Mouse (Mus musculus) midbrain, embryonic 15.5 days (tissue): ENCODE data around the gene Thap11. TPM values are rescaled to one million over a fixed set of nuclear protein-coding genes. Genes with fewer than 3 reads are reported as not detected.

Source experiments
- ATAC-seq: fragments of 200-750 bp; cut with Nextera tagmentation; replicated peaks from 2 replicates; pipeline ENCODE4 v1.8.0; 2017; ENCODE audit warnings: moderate TSS enrichment
- H3K27ac ChIP-seq: fragments of 300-500 bp; sonication (generic); 2 replicates; pipeline ENCODE4 v1.5.1; 2015; ENCODE audit warnings: mild to moderate bottlenecking, inconsistent platforms
- H3K27me3 ChIP-seq: fragments of 300-500 bp; sonication (generic); replicated peaks from 2 replicates; pipeline ENCODE4 v1.6.1; 2015; ENCODE audit warnings: inconsistent platforms
- H3K36me3 ChIP-seq: fragments of 300-500 bp; sonication (generic); replicated peaks from 2 replicates; pipeline ENCODE4 v1.6.1; 2015; ENCODE audit warnings: inconsistent platforms
- H3K4me1 ChIP-seq: fragments of 300-500 bp; sonication (generic); 2 replicates; pipeline ENCODE4 v1.6.1; 2015; ENCODE audit warnings: inconsistent platforms
- H3K4me2 ChIP-seq: fragments of 300-500 bp; sonication (generic); 2 replicates; pipeline ENCODE4 v1.6.1; 2015; ENCODE audit warnings: inconsistent platforms, mild to moderate bottlenecking, moderate library complexity
- H3K4me3 ChIP-seq: fragments of 300-500 bp; sonication (generic); 2 replicates; pipeline ENCODE4 v1.5.1; 2015; ENCODE audit warnings: mild to moderate bottlenecking, inconsistent platforms
- H3K9ac ChIP-seq: fragments of 300-500 bp; sonication (generic); 2 replicates; pipeline ENCODE4 v1.6.1; 2015; ENCODE audit warnings: mild to moderate bottlenecking, inconsistent platforms
- H3K9me3 ChIP-seq: fragments of 300-500 bp; sonication (generic); 2 replicates; pipeline ENCODE4 v1.6.1; 2016; ENCODE audit warnings: inconsistent platforms
- WGBS: fragments of 180-500 bp; shearing (Covaris S2); methylation state at CpG from one replicate; pipeline ENCODE4 v1.1.7; 2015; ENCODE audit warnings: mixed read lengths; 5-methylcytosine and 5-hydroxymethylcytosine counted together
- polyA plus RNA-seq: library from polyadenylated mRNA; unstranded; fragments of >200 nt; fragmentation: Nextera tagmentation; extraction: Ambion mirVana; gene quantifications from 2 replicates; pipeline ENCODE4 v1.2.1, GENCODE M21; 2015

Gene Thap11
- polyA plus RNA-seq, 1 experiment from 2014 or later = 56.2 TPM

GRCm38 (mm10) chr8:105854303-105854702 is 629 bp upstream of the Thap11 start:
- H3K27ac ChIP-seq = peak overlapping the region; percentile 87; the same call in 1 of the 2 replicates
- peak overlapping the region; percentile 81 for H3K4me2 ChIP-seq
- H3K4me3 ChIP-seq = peak overlapping the region; percentile 90
- H3K27me3 ChIP-seq = no peaks in the 10 kb centered on the region
- no peaks in the 10 kb centered on the region for H3K9me3 ChIP-seq
- no peak; the same call in 1 of the 2 replicates for ATAC-seq
- H3K4me1 ChIP-seq = peaks cover 47% of the 10 kb centered on the region
- 22% methylated on average over 8 of the region's 8 CpGs for WGBS
- H3K9ac ChIP-seq = peak overlapping the region; percentile 21; the same call in 1 of the 2 replicates
- H3K36me3 ChIP-seq = no peaks in the 10 kb centered on the region

DNA sequence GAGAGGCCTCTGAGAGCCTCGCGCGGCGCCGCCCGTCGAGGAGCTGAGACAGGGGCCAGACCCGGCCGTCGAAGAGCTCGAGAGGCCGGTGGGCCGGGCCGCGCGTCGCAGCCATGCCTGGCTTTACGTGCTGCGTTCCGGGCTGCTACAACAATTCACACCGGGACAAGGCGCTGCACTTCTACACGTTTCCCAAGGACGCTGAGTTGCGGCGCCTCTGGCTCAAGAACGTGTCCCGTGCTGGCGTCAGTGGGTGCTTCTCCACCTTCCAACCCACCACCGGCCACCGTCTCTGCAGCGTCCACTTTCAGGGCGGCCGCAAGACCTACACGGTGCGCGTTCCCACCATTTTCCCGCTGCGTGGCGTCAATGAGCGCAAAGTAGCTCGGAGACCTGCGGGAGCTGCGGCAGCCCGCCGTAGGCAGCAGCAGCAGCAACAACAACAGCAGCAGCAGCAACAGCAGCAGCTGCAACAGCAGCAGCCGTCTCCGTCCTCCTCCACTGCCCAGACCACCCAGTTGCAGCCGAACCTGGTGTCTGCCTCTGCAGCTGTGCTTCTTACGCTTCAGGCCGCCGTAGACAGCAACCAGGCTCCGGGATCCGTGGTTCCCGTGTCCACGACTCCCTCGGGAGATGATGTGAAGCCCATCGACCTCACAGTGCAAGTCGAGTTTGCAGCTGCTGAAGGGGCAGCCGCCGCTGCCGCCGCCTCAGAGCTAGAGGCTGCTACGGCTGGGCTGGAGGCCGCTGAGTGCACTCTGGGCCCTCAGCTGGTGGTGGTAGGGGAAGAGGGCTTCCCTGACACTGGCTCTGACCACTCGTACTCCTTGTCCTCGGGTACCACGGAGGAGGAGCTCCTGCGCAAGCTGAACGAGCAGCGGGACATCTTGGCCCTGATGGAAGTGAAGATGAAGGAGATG is 576 bp downstream of the Thap11 start:
- no peaks in the 10 kb centered on the region for H3K36me3 ChIP-seq
- WGBS = under 1% methylated on average over 71 of the region's 71 CpGs
- no peaks in the 10 kb centered on the region for H3K9me3 ChIP-seq
- H3K27me3 ChIP-seq = no peaks in the 10 kb centered on the region
- H3K27ac ChIP-seq = peak overlapping the region; percentile 87
- peak overlapping the region; percentile 82 for H3K9ac ChIP-seq
- peaks cover 53% of the 10 kb centered on the region for H3K4me1 ChIP-seq
- H3K4me3 ChIP-seq = peak overlapping the region; percentile 90
- ATAC-seq = no peak; the same call in 1 of the 2 replicates
- peak overlapping the region; percentile 81 for H3K4me2 ChIP-seq

GRCm38 (mm10) chr8:105856168-105856835 is 1.4 kb downstream of the Thap11 start:
- Histone ChIP-seq H3K36me3 (no peaks in the 10 kb centered on the region), H3K27ac (peak overlapping the region; percentile 87; the same call in 1 of the 2 replicates), H3K27me3 (no peaks in the 10 kb centered on the region), H3K9ac (peak overlapping the region; percentile 82), H3K9me3 (no peaks in the 10 kb centered on the region), H3K4me1 (peaks cover 52% of the 10 kb centered on the region), H3K4me2 (peak overlapping the region; percentile 81), H3K4me3 (peak overlapping the region; percentile 90)
- WGBS = 26% methylated on average over 15 of the region's 15 CpGs
- ATAC-seq = no peak

DNA sequence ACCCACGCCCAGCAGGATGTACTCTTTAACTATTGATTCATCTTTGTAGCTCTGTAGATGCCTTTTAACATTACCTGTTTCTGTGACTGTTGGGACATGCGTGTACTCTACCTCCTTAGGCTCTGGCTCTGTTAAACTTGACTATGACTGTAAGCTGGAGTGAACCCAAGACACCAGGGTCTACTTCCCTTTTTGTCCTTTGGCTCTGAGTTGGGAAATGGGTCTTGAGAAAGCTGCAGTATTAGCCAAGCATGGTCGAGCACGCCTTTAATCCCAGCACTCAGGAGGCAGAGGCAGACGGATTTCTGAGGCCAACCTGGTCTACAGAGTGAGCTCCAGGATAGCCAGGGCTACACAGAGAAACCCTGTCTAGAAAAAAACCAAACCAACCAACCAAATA is 3.6 kb downstream of the Thap11 start:
- H3K27me3 ChIP-seq = no peaks in the 10 kb centered on the region
- H3K4me1 ChIP-seq = peaks cover 69% of the 10 kb centered on the region
- no peaks in the 10 kb centered on the region for H3K9me3 ChIP-seq
- no peak overlapping the region for H3K9ac ChIP-seq
- H3K36me3 ChIP-seq = no peaks in the 10 kb centered on the region
- WGBS = 80% methylated on average over 5 of the region's 5 CpGs
- H3K4me2 ChIP-seq = no peak overlapping the region
- no peak for ATAC-seq
- H3K27ac ChIP-seq = no peak overlapping the region
- no peak overlapping the region for H3K4me3 ChIP-seq

DNA sequence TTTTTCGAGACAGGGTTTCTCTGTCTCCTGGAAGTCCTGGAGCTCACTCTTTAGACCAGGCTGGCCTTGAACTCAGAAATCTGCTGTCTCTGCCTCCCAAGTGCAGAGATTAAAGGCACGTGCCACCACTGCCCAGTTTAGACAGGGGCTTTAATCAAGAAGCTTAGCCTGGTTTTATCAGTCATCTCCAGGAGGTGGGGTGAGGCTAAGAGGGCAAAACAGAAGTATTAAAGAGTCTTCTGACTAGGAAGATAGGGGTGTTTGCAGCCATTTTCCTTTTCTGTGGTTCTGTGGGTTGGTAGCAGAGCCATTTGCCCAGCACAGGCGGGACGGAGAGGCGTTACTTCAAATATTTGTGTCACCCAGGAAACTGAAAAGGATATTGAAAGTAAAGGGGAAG is 4.4 kb downstream of the Thap11 start:
- no peak for ATAC-seq
- H3K36me3 ChIP-seq = no peaks in the 10 kb centered on the region
- no peaks in the 10 kb centered on the region for H3K27me3 ChIP-seq
- H3K27ac ChIP-seq = no peak overlapping the region
- H3K9ac ChIP-seq = no peak overlapping the region
- peak overlapping the region; percentile 88 for H3K4me2 ChIP-seq
- peaks cover 75% of the 10 kb centered on the region for H3K4me1 ChIP-seq
- 71% methylated on average over 5 of the region's 5 CpGs for WGBS
- no peaks in the 10 kb centered on the region for H3K9me3 ChIP-seq
- no peak overlapping the region for H3K4me3 ChIP-seq

DNA sequence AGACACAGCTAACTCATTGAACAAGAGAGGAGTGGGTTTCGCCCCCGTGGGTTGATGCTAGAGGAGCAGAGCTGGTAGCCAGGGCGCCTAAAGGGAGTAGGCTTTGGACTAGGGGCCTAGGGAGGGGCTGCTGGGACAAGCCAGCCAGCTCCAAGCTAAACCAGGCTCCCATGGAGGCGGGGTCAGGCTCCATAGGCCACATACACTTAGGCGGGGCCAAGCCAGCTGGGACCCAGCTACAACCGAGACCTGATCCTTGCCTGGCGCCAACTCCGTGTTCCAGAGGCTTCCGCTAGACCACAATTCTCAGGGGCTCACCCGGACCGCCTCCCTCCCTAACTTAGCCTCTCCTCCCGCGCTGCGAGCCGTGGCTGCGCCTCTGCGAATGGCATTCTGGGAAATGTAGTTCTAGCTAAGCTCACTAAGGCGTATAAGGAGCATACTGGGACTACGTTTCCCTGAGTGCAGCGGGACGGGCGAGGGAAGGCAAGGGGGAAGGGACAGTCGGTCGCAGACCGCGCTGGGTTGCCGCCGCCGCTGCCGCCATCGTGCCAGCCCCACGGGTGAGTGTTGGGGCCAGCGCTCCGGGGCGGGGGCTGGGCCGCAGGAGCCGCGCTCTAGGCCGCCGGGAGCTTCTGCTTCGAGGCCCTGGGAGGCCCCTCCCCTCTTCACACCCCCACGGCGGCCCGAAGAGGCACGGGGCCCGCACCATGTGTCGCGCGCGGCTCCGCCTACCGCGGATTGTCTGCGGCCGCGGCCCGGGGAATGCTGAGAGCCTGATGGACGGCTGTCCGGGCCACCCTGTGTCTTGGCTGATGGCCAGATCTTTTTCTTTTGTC is 5.4 kb downstream of the Thap11 start, which contains the start of gene Nutf2:
TSS of gene Nutf2 (plus strand) at position 438 of the 839 bp plus-strand sequence.
- under 1% methylated on average over 56 of the region's 59 CpGs for WGBS
- H3K4me1 ChIP-seq = peaks cover 81% of the 10 kb centered on the region

DNA sequence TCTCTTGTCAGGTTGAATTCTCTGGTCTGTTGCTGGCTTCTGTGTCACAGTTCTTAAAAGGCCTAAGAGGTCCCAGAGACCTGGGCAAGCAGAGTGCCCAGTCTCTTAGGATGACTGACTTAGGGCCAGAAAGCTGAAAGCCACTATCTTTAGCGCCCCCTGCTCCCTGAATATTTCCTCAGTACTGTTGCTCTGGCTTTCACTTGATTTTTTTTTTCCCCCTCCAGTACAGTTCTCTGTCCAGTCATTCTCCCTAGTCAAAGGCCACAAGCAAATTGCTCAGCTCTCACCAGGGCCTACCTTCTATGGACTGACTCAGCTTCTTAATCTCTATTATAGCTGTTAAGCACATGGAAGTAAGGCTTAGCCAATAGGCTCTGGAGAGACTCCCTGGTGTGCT is 7.0 kb downstream of the Thap11 start:
- peaks cover 74% of the 10 kb centered on the region for H3K4me1 ChIP-seq
- ATAC-seq = no peak
- 0 out of 2 replicates have a peak, but pooled peaks cover 2% of the 10 kb centered on the region for H3K36me3 ChIP-seq
- no peaks in the 10 kb centered on the region for H3K27me3 ChIP-seq
- peak overlapping the region; percentile 83 for H3K4me3 ChIP-seq
- peak overlapping the region; percentile 88 for H3K4me2 ChIP-seq
- H3K9ac ChIP-seq = peak overlapping the region; percentile 91; the same call in 1 of the 2 replicates
- H3K9me3 ChIP-seq = no peaks in the 10 kb centered on the region
- WGBS = 5% methylated on average over 1 of the region's 1 CpGs
- no peak overlapping the region for H3K27ac ChIP-seq

More for the DNA sequence above, 5.4 kb downstream of the Thap11 start, which contains the start of gene Nutf2:
- H3K27me3 ChIP-seq = no peaks in the 10 kb centered on the region
- H3K4me3 ChIP-seq = peak within 1 kb of the TSS; percentile 83
- H3K9me3 ChIP-seq = no peaks in the 10 kb centered on the region
- H3K4me2 ChIP-seq = peak within 1 kb of the TSS; percentile 88
- ATAC-seq = peak; percentile 97
- peak within 1 kb of the TSS; percentile 91 for H3K9ac ChIP-seq
- no peaks in the 10 kb centered on the region for H3K36me3 ChIP-seq
- peak within 1 kb of the TSS; percentile 93 for H3K27ac ChIP-seq

DNA sequence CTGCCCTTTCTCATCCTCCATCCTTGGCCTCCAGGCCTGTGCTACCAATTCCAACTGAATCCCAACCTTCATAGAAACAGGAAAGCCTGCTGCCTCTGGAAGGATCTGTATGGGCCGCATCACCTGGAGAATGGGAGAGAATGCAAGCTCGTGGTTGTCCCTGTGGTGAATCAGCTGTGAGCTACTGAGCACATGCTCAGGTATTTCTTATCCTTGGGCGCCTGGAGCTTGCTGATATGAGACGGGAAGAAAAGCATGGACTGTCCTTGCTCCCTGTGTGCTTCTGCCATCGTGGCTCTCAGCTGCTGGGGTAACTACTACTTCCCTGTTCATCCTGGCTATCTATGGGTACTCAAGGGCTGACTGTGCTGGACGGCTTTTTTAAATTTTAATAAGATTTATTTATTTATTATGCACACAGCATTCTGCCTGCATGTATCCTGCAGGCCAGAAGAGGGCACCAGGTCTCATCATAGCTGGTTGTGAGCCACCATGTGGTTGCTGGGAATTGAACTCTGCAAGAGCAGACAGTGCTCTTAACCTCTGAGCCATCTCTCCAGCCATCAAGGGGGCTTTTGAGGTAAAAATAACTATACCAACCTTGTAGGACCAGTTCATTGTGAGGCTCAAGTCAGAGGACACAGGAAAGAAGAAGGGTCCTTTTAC is 11.6 kb downstream of the Thap11 start:
- H3K9me3 ChIP-seq = no peaks in the 10 kb centered on the region
- no peak overlapping the region for H3K4me3 ChIP-seq
- no peak overlapping the region for H3K9ac ChIP-seq
- peaks cover 37% of the 10 kb centered on the region for H3K4me1 ChIP-seq
- H3K4me2 ChIP-seq = no peak overlapping the region
- peaks cover 5% of the 10 kb centered on the region for H3K36me3 ChIP-seq
- no peaks in the 10 kb centered on the region for H3K27me3 ChIP-seq
- no peak for ATAC-seq
- 82% methylated on average over 6 of the region's 6 CpGs for WGBS
- H3K27ac ChIP-seq = no peak overlapping the region

DNA sequence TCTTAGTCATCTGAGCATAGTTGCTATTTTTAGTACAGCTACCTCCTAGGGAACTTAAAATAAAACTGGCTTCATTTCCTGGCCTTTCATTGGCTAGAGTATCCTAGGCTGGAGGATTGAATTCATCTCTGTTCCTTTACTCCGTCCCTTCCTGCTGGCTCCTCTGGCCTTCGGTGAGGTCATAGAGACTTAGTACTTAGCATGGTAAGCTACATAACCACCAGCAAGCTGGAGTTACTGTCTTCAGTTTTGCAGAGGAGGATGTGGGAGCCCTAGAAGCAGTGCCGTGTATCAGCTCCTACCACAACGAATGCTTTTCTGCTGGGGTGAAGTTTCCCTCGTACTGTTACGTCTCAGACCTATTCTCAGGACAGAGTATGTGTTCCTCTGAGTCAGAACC is 19.4 kb downstream of the Thap11 start:
- Histone ChIP-seq H3K27me3 (no peaks in the 10 kb centered on the region), H3K4me2 (no peak overlapping the region), H3K36me3 (peaks cover 31% of the 10 kb centered on the region), H3K9ac (no peak overlapping the region), H3K4me1 (no peaks in the 10 kb centered on the region), H3K4me3 (no peak overlapping the region), H3K9me3 (no peaks in the 10 kb centered on the region), H3K27ac (no peak overlapping the region)
- 85% methylated on average over 6 of the region's 6 CpGs for WGBS
- no peak for ATAC-seq

DNA sequence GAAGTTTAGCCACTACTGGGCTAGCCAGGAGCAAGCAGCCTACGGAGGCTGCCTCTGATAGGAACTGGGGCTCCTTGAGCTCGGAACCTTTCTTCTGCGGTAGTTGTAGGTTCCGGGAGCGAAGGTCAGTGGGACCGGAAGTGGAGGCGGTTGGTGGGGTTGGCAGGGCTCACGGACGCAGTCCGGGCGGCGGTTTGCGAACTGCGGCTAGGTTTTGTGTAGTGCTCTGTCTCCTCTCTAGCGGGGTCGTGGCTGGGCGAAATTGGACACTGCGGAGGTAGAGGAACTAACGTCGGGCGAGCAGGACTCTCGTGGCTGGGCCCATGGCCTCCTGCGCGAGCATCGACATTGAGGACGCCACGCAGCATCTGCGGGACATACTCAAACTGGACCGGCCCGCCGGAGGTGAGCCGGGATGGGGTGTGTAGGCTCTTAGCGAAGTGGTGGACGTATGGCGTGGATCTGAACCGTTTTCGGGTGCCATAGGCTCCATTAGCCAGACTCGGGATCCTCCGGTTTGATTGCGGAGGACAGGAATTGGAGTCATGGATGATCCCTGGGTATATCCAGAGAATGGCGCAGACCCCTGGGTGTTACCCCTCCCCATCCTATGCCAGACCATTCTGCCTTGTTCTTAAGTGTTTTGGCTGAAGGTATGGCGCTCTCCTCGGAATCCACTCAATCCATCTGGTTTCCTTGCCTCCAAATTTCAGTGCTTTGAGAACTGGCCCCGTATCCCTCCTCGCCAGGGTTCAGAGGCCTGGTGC is 26.0 kb downstream of the Thap11 start, which contains the start of gene Edc4:
TSS of gene Edc4 (plus strand) at position 128 of the 767 bp plus-strand sequence.
- peaks cover 47% of the 10 kb centered on the region for H3K36me3 ChIP-seq
- peak; percentile 91 for ATAC-seq

More for the DNA sequence above, 26.0 kb downstream of the Thap11 start, which contains the start of gene Edc4:
- H3K9me3 ChIP-seq = no peaks in the 10 kb centered on the region
- peak within 1 kb of the TSS; percentile 93 for H3K4me3 ChIP-seq
- peak within 1 kb of the TSS; percentile 40; the same call in 1 of the 2 replicates for H3K27ac ChIP-seq
- peak within 1 kb of the TSS; percentile 82 for H3K4me2 ChIP-seq
- peaks cover 34% of the 10 kb centered on the region for H3K4me1 ChIP-seq
- no peaks in the 10 kb centered on the region for H3K27me3 ChIP-seq
- WGBS = 1% methylated on average over 45 of the region's 45 CpGs
- H3K9ac ChIP-seq = peak within 1 kb of the TSS; percentile 74
